Mouse (Mus musculus) bone marrow macrophage, adult 2 months (primary cell): Measurements from ENCODE around the gene Ovch2.

ENCODE experiments used
- CTCF ChIP-seq: IDR thresholded peaks from 2 replicates; pipeline ENCODE4 v1.5.1; 2012; ENCODE audit warnings: low read depth, mild to moderate bottlenecking, low read length, moderate library complexity
- POLR2A ChIP-seq: IDR thresholded peaks from 2 replicates; pipeline ENCODE4 v1.6.1; 2012; ENCODE audit warnings: mild to moderate bottlenecking, low read depth, low read length, borderline replicate concordance

DNA sequence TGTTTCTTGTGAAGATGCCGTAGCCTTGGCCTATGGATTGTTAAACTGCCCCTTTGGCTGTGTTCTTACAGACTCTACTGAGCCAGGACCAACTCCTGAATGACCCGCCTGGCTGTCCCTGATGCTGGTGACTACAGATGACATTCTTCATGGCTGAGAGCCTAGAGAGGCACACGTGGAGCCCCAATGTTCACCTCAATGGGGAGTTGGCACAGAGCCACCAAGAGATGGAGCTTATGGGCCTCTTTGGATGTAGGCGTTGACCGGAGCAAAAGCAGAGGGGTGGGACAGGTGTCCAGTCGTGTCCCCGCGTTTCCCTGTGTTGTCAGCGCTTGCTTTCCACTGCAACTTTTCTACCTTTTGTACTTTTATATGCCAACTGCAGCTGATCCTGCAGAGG lies 53.5 kb downstream of the Ovch2 start:
- TF ChIP-seq POLR2A (no peak), CTCF (no peak)
